Mouse (Mus musculus): ENCODE results near the gene Syn3. TPM values are rescaled to one million over a fixed set of nuclear protein-coding genes. Genes with fewer than 3 reads are reported as not detected.
"Not testable (repeated sequence)": the region's sequence is repeated elsewhere in the genome, so short reads cannot be mapped to it uniquely, and the experiment has no call there.

The Syn3 gene
- polyA plus RNA-seq, 1 experiment from 2014 or later = 4.0 TPM

DNA sequence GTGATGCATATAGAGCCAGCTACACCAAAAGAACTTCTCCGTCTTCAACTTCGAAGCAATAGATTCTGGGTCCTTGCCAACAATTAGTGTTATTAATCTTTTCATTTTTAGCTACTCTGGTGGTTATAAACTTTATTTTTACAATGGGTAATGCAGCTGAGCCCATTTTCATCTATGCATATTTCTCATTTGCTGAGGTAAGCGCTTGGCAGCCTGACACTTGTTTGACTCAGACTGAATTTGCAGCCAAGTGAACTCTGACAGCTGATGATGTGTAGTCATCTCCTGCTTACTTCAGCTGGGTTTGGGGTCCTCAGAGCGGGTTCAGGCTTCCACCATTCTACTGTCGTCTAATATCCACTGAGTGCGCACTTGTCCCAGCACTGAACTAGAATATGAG lies 369.6 kb downstream of the Syn3 start:
- Histone ChIP-seq H3K9me3 (ENCODE audit: control insufficient read depth, low read length) (no peaks in the 10 kb centered on the region), H3K4me1 (ENCODE audit: control insufficient read depth, insufficient read depth, low read length) (no peaks in the 10 kb centered on the region), H3K4me2 (ENCODE audit: low read depth, severe bottlenecking) (no peak overlapping the region), H3K4me3 (ENCODE audit: low read depth, low read length) (no peak overlapping the region), H3K27ac (replicated peaks; ENCODE audit: low read depth, low read length) (no peak overlapping the region), H3K36me3 (ENCODE audit: control insufficient read depth, insufficient read depth, low read length) (no peaks in the 10 kb centered on the region), H3K9ac (ENCODE audit: low read length) (no peak overlapping the region), H3K27me3 (ENCODE audit: control insufficient read depth, insufficient read depth, low read length) (no peaks in the 10 kb centered on the region)
- ATAC-seq (ENCODE audit: insufficient number of reproducible peaks, low FRiP score, low TSS enrichment, low read depth) (no peak), DNase-seq (ENCODE audit: low spot score) (no peak)
- WGBS = 91% methylated on average over 6 of the region's 6 CpGs

DNA sequence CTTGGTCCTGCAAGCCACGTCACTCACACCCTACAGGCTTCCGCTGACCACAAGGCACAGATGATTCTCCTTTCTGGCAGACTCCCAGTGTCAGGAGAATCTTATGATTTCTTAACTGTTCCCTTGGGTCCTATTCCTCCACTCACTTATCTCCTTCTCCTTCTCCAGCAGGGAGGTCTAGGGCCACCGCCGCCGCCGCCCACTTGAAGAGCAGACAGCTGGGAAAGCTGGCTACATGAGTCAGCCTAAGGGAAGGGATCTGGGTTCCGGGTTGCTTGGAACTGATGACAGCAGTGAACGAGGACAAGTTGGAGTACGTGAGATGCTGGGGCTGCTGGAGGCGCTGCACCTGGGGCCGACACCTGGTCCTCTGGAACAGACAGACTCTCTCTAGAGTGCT lies 372.2 kb downstream of the Syn3 start:
- no peak for DNase-seq (ENCODE audit: low spot score)
- Histone ChIP-seq H3K27me3 (ENCODE audit: control insufficient read depth, insufficient read depth, low read length) (no peaks in the 10 kb centered on the region), H3K9me3 (ENCODE audit: control insufficient read depth, low read length) (no peaks in the 10 kb centered on the region), H3K27ac (replicated peaks; ENCODE audit: low read depth, low read length) (no peak overlapping the region), H3K9ac (ENCODE audit: low read length) (no peak overlapping the region), H3K4me1 (ENCODE audit: control insufficient read depth, insufficient read depth, low read length) (no peaks in the 10 kb centered on the region), H3K36me3 (ENCODE audit: control insufficient read depth, insufficient read depth, low read length) (no peaks in the 10 kb centered on the region), H3K4me2 (ENCODE audit: low read depth, severe bottlenecking) (no peak overlapping the region), H3K4me3 (ENCODE audit: low read depth, low read length) (no peak overlapping the region)
- no peak for ATAC-seq (ENCODE audit: insufficient number of reproducible peaks, low FRiP score, low TSS enrichment, low read depth)
- 88% methylated on average over 11 of the region's 11 CpGs for WGBS

DNA sequence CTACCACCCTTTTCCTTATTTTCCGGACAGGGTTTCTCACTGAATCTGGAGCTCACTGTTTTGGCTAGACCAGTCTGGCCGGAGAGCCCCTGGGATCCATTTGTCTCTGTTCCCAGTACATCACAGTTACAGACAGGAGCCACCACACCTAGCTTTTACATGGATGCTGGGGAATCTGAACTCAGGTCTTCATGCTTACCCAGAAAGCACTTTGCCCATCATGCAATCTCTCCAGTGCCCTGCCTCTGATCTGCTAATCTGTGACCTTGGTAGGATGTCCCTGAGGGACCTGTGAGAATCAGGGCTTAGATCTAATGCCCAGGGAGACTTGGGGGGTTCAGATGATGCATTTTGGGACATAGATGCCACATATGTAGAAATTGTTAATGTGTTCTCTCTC lies 373.3 kb downstream of the Syn3 start:
- Histone ChIP-seq H3K9ac (ENCODE audit: low read length) (no peak overlapping the region), H3K4me3 (ENCODE audit: low read depth, low read length) (no peak overlapping the region), H3K4me2 (ENCODE audit: low read depth, severe bottlenecking) (no peak overlapping the region), H3K9me3 (ENCODE audit: control insufficient read depth, low read length) (no peaks in the 10 kb centered on the region), H3K27me3 (ENCODE audit: control insufficient read depth, insufficient read depth, low read length) (no peaks in the 10 kb centered on the region), H3K4me1 (ENCODE audit: control insufficient read depth, insufficient read depth, low read length) (no peaks in the 10 kb centered on the region), H3K27ac (replicated peaks; ENCODE audit: low read depth, low read length) (no peak overlapping the region), H3K36me3 (ENCODE audit: control insufficient read depth, insufficient read depth, low read length) (no peaks in the 10 kb centered on the region)
- ATAC-seq (ENCODE audit: insufficient number of reproducible peaks, low FRiP score, low TSS enrichment, low read depth) (no peak), DNase-seq (ENCODE audit: low spot score) (no peak)
- 89% methylated on average over 2 of the region's 2 CpGs for WGBS

DNA sequence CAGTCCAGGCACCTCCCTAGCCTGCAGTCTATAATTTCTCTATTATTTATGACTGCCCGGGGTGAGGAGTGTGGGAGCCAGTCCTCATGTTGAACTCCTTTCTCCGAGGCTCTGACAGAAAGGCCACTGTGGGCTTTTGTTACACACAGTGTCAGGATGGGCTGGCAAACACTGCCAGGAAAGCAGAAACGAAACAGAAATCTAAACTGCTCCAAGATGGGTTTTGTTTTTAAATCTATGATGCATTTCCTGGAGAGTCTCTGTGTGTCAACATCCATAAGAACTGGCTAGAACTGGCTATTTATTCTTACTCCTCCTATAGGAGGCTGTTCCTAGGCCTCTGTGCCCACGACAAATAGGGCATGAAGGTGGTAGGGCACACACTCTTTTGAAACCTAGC lies 374.6 kb downstream of the Syn3 start:
- H3K9me3 ChIP-seq (ENCODE audit: control insufficient read depth, low read length) = no peaks in the 10 kb centered on the region
- no peak for ATAC-seq (ENCODE audit: insufficient number of reproducible peaks, low FRiP score, low TSS enrichment, low read depth)
- no peak overlapping the region for H3K9ac ChIP-seq (ENCODE audit: low read length)
- H3K36me3 ChIP-seq (ENCODE audit: control insufficient read depth, insufficient read depth, low read length) = no peaks in the 10 kb centered on the region
- DNase-seq (ENCODE audit: low spot score) = no peak
- no peak overlapping the region for H3K4me3 ChIP-seq (ENCODE audit: low read depth, low read length)
- no peak overlapping the region for H3K4me2 ChIP-seq (ENCODE audit: low read depth, severe bottlenecking)
- no peaks in the 10 kb centered on the region for H3K27me3 ChIP-seq (ENCODE audit: control insufficient read depth, insufficient read depth, low read length)
- H3K27ac ChIP-seq (replicated peaks; ENCODE audit: low read depth, low read length) = no peak overlapping the region
- 70% methylated on average over 4 of the region's 4 CpGs for WGBS
- H3K4me1 ChIP-seq (ENCODE audit: control insufficient read depth, insufficient read depth, low read length) = no peaks in the 10 kb centered on the region

DNA sequence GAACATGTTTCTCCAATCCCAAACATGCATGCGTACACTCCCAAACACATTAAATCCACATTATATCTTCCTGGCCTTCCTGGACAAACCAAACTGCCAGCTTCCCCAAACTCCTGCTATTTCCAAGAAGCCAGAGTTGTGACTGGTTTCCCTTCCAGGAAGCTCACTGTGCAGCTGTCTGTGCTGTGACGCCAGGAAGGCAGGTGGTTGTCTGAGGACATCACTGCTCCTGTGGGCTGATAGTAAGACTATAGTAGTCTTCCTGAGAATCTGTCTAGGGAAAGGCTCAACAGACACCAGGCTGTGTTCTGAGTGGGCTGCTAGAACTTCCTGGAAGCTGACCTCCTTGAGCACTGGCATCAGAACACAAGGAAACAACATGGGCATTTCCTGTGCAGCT lies 375.5 kb downstream of the Syn3 start:
- Histone ChIP-seq H3K27me3 (ENCODE audit: control insufficient read depth, insufficient read depth, low read length) (no peaks in the 10 kb centered on the region), H3K27ac (replicated peaks; ENCODE audit: low read depth, low read length) (no peak overlapping the region), H3K4me1 (ENCODE audit: control insufficient read depth, insufficient read depth, low read length) (no peaks in the 10 kb centered on the region), H3K9ac (ENCODE audit: low read length) (no peak overlapping the region), H3K9me3 (ENCODE audit: control insufficient read depth, low read length) (no peaks in the 10 kb centered on the region), H3K4me3 (ENCODE audit: low read depth, low read length) (no peak overlapping the region), H3K36me3 (ENCODE audit: control insufficient read depth, insufficient read depth, low read length) (no peaks in the 10 kb centered on the region), H3K4me2 (ENCODE audit: low read depth, severe bottlenecking) (no peak overlapping the region)
- WGBS = 85% methylated on average over 2 of the region's 2 CpGs
- DNase-seq (ENCODE audit: low spot score) (no peak), ATAC-seq (ENCODE audit: insufficient number of reproducible peaks, low FRiP score, low TSS enrichment, low read depth) (no peak)

DNA sequence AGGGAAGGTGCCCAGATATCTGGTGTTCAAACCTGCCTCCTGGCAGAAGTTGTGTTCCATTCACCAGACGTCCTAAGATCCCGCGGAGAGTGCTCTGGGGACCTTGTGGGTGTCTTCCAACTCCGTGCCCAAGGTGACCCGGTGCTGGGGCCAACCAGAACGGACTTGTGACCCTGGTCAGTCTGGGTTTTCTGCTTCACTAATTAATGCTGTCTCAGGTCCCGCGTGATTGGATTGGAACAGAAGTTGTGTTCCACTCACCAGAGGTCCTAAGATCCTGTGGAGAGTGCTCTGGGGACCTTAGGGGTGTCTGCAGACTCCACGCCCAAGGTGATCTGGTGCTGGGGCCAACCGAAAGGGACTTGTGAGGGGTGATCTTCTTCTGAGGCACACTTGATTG lies 376.2 kb downstream of the Syn3 start:
- H3K9ac ChIP-seq (ENCODE audit: low read length); H3K36me3 ChIP-seq (ENCODE audit: control insufficient read depth, insufficient read depth, low read length); H3K4me3 ChIP-seq (ENCODE audit: low read depth, low read length); H3K4me1 ChIP-seq (ENCODE audit: control insufficient read depth, insufficient read depth, low read length); ATAC-seq (ENCODE audit: insufficient number of reproducible peaks, low FRiP score, low TSS enrichment, low read depth); H3K9me3 ChIP-seq (ENCODE audit: control insufficient read depth, low read length); H3K4me2 ChIP-seq (ENCODE audit: low read depth, severe bottlenecking); DNase-seq (ENCODE audit: low spot score); H3K27me3 ChIP-seq (ENCODE audit: control insufficient read depth, insufficient read depth, low read length); H3K27ac ChIP-seq (replicated peaks; ENCODE audit: low read depth, low read length): not testable (repeated sequence)
- whole genome bisulfite sequencing = 90% methylated on average over 10 of the region's 10 CpGs

DNA sequence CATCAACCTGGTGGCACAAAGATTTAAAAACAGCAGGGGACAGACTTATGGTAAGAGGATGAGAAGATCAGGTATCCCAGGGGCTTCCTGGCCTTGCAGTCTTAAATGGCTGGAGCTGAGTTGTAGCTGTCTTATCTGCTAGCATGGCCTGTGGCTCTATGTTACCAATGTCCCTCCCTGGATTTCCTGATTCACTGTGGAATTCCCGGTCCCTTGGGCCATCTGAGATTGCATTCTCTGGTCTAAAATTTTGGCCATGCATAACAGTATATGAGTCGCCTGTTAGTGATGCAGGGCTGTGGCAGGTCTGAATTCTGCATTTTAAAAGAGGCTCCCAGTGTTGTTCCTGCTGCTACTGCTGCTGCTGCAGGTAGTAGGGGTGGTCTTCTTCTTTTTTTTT lies 382.4 kb downstream of the Syn3 start:
- no peak overlapping the region for H3K4me3 ChIP-seq (ENCODE audit: low read depth, low read length)
- no peak overlapping the region for H3K27ac ChIP-seq (replicated peaks; ENCODE audit: low read depth, low read length)
- H3K27me3 ChIP-seq (ENCODE audit: control insufficient read depth, insufficient read depth, low read length) = no peaks in the 10 kb centered on the region
- H3K4me2 ChIP-seq (ENCODE audit: low read depth, severe bottlenecking) = no peak overlapping the region
- no peaks in the 10 kb centered on the region for H3K9me3 ChIP-seq (ENCODE audit: control insufficient read depth, low read length)
- 82% methylated on average over 2 of the region's 2 CpGs for WGBS
- no peak overlapping the region for H3K9ac ChIP-seq (ENCODE audit: low read length)
- ATAC-seq (ENCODE audit: insufficient number of reproducible peaks, low FRiP score, low TSS enrichment, low read depth) = no peak
- H3K4me1 ChIP-seq (ENCODE audit: control insufficient read depth, insufficient read depth, low read length) = 0 out of 2 replicates have a peak, but pooled peaks cover 2% of the 10 kb centered on the region
- no peaks in the 10 kb centered on the region for H3K36me3 ChIP-seq (ENCODE audit: control insufficient read depth, insufficient read depth, low read length)
- DNase-seq (ENCODE audit: low spot score) = no peak

DNA sequence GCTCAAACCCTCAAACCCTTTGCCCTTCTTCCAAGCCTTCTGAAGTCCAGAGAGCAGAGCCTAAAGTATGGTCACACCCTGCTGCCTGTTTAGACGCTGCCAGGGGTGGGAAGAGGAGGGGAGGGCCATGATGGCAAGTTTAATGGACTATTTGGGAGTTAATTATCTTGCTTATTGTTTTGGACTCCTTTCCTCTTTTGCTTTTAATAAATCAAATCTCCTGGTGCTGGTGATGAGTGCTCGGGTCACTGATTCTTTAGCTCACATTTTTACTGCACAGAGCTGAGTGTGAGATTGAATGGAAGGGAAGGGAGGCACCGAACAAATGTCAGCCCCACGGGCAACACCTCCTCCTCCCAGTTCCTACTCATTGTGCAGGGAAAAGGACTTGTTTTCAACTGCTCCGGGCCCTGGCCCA lies 384.3 kb downstream of the Syn3 start:
- Histone ChIP-seq H3K36me3 (ENCODE audit: control insufficient read depth, insufficient read depth, low read length) (no peaks in the 10 kb centered on the region), H3K4me2 (ENCODE audit: low read depth, severe bottlenecking) (no peak overlapping the region), H3K9ac (ENCODE audit: low read length) (no peak overlapping the region), H3K4me3 (ENCODE audit: low read depth, low read length) (no peak overlapping the region), H3K27ac (replicated peaks; ENCODE audit: low read depth, low read length) (no peak overlapping the region), H3K9me3 (ENCODE audit: control insufficient read depth, low read length) (no peaks in the 10 kb centered on the region), H3K4me1 (ENCODE audit: control insufficient read depth, insufficient read depth, low read length) (0 out of 2 replicates have a peak, but pooled peaks cover 2% of the 10 kb centered on the region), H3K27me3 (ENCODE audit: control insufficient read depth, insufficient read depth, low read length) (no peaks in the 10 kb centered on the region)
- ATAC-seq (ENCODE audit: insufficient number of reproducible peaks, low FRiP score, low TSS enrichment, low read depth) (no peak), DNase-seq (ENCODE audit: low spot score) (no peak)
- 42% methylated on average over 5 of the region's 5 CpGs for WGBS

DNA sequence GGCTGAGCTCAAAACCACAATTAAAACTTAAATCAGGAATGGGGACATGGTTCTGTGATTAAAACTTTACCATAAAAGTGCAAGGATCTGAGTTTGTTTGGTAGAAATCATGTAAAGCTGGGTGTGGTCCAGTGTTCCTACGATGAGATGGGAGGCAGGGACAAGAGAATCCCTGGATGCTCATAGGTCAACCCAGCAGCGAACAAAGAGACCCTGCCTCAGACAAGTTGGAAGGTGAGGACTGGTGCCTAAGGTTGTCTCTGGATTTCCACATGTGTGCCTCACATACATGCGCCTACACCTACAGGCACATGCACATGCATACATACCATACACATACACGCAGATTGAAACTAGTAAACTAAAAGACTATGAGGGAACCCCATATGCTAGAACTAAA lies 389.9 kb downstream of the Syn3 start:
- Histone ChIP-seq H3K4me1 (ENCODE audit: control insufficient read depth, insufficient read depth, low read length) (no peaks in the 10 kb centered on the region), H3K9ac (ENCODE audit: low read length) (no peak overlapping the region), H3K4me3 (ENCODE audit: low read depth, low read length) (no peak overlapping the region), H3K4me2 (ENCODE audit: low read depth, severe bottlenecking) (no peak overlapping the region), H3K27me3 (ENCODE audit: control insufficient read depth, insufficient read depth, low read length) (no peaks in the 10 kb centered on the region), H3K27ac (replicated peaks; ENCODE audit: low read depth, low read length) (no peak overlapping the region), H3K9me3 (ENCODE audit: control insufficient read depth, low read length) (no peaks in the 10 kb centered on the region), H3K36me3 (ENCODE audit: control insufficient read depth, insufficient read depth, low read length) (no peaks in the 10 kb centered on the region)
- DNase-seq (ENCODE audit: low spot score) = no peak
- 93% methylated on average over 4 of the region's 4 CpGs for WGBS
- ATAC-seq (ENCODE audit: insufficient number of reproducible peaks, low FRiP score, low TSS enrichment, low read depth) = no peak
